Mouse (Mus musculus): Measurements from ENCODE around the gene Gm4969. TPM values are rescaled to one million over a fixed set of nuclear protein-coding genes. Genes with fewer than 3 reads are reported as not detected.

Gm4969 gene
- polyA plus RNA-seq, 1 experiment from 2014 or later = 2.4 TPM

DNA sequence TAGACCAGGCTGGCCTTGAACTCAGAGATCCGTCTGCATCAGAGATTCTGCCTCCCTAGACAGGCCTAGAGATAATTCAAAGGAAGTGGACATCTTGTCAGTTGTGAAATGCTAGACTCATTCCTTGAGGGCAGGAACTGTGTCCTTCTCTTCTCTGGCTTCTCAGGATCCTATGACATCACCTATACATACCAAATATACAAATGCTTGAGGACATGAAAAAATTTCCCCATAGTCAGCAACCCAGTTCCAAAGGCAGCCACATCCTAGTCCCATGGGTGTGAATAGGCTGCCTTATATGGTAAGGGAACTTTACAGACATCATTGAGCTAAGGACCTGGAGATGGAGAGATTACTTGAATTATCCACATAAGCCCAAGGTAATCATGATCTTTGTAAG lies 8.6 kb downstream of the Gm4969 start:
- no peaks in the 10 kb centered on the region for H3K27me3 ChIP-seq (ENCODE audit: control insufficient read depth, insufficient read depth, low read length)
- ATAC-seq (replicated peaks; ENCODE audit: insufficient number of reproducible peaks, low FRiP score, low TSS enrichment, low read depth) = no peak
- no peak for DNase-seq (ENCODE audit: low spot score)
- no peak overlapping the region for H3K4me2 ChIP-seq (ENCODE audit: low read depth, low read length)
- 95% methylated on average over 1 of the region's 1 CpGs for WGBS
- no peak overlapping the region for H3K4me3 ChIP-seq (ENCODE audit: low read depth, low read length)
- no peaks in the 10 kb centered on the region for H3K9me3 ChIP-seq (replicated peaks; ENCODE audit: control insufficient read depth, low read length)
- H3K27ac ChIP-seq (replicated peaks; ENCODE audit: low read depth, low read length) = no peak overlapping the region
- no peaks in the 10 kb centered on the region for H3K4me1 ChIP-seq (ENCODE audit: control insufficient read depth, insufficient read depth, low read length)
- H3K9ac ChIP-seq (replicated peaks; ENCODE audit: low read length) = no peak overlapping the region
- H3K36me3 ChIP-seq (replicated peaks; ENCODE audit: control insufficient read depth, insufficient read depth, low read depth, low read length) = no peaks in the 10 kb centered on the region

GRCm38 (mm10) chr7:19107436-19107835 lies 10.7 kb downstream of the Gm4969 start:
- H3K27me3 ChIP-seq (ENCODE audit: control insufficient read depth, insufficient read depth, low read length) = no peaks in the 10 kb centered on the region
- no peak overlapping the region for H3K4me2 ChIP-seq (ENCODE audit: low read depth, low read length)
- H3K4me3 ChIP-seq (ENCODE audit: low read depth, low read length) = no peak overlapping the region
- no peak overlapping the region for H3K9ac ChIP-seq (replicated peaks; ENCODE audit: low read length)
- no peak for DNase-seq (ENCODE audit: low spot score)
- H3K4me1 ChIP-seq (ENCODE audit: control insufficient read depth, insufficient read depth, low read length) = no peaks in the 10 kb centered on the region
- 61% methylated on average over 3 of the region's 3 CpGs for WGBS
- ATAC-seq (replicated peaks; ENCODE audit: insufficient number of reproducible peaks, low FRiP score, low TSS enrichment, low read depth) = no peak
- no peaks in the 10 kb centered on the region for H3K36me3 ChIP-seq (replicated peaks; ENCODE audit: control insufficient read depth, insufficient read depth, low read depth, low read length)
- no peak overlapping the region for H3K27ac ChIP-seq (replicated peaks; ENCODE audit: low read depth, low read length)
- H3K9me3 ChIP-seq (replicated peaks; ENCODE audit: control insufficient read depth, low read length) = no peaks in the 10 kb centered on the region

- ATAC-seq (replicated peaks; ENCODE audit: insufficient number of reproducible peaks, low FRiP score, low TSS enrichment, low read depth) (no peak), DNase-seq (ENCODE audit: low spot score) (no peak)
- whole genome bisulfite sequencing = 71% methylated on average over 2 of the region's 2 CpGs
- Histone ChIP-seq H3K27me3 (ENCODE audit: control insufficient read depth, insufficient read depth, low read length) (no peaks in the 10 kb centered on the region), H3K4me3 (ENCODE audit: low read depth, low read length) (no peak overlapping the region), H3K9me3 (replicated peaks; ENCODE audit: control insufficient read depth, low read length) (no peaks in the 10 kb centered on the region), H3K4me2 (ENCODE audit: low read depth, low read length) (no peak overlapping the region), H3K4me1 (ENCODE audit: control insufficient read depth, insufficient read depth, low read length) (no peaks in the 10 kb centered on the region), H3K27ac (replicated peaks; ENCODE audit: low read depth, low read length) (no peak overlapping the region), H3K36me3 (replicated peaks; ENCODE audit: control insufficient read depth, insufficient read depth, low read depth, low read length) (no peaks in the 10 kb centered on the region), H3K9ac (replicated peaks; ENCODE audit: low read length) (no peak overlapping the region)
Observed at GRCm38 (mm10) chr7:19104486-19104885, 13.7 kb downstream of the Gm4969 start.

DNA sequence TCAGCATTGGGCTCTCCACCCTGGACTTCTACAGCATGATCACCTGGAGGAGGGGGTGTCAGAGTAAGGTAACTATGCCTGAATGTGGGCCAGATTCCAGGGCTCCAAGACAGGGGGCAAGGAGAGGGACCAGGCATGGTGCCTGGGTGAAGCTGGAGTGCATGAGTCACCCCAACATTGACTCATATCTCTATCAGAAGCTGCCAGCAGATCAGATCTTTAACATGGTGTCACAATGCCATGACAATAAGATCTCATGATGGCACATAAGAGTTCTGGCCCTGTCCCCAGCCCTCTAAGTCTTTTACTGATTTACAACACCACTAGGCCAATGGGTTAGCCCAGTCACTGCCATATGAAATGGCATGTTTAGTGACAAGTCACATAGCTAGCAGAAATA lies 14.4 kb downstream of the Gm4969 start:
- DNase-seq (ENCODE audit: low spot score) (no peak), ATAC-seq (replicated peaks; ENCODE audit: insufficient number of reproducible peaks, low FRiP score, low TSS enrichment, low read depth) (no peak)
- Histone ChIP-seq H3K4me3 (ENCODE audit: low read depth, low read length) (no peak overlapping the region), H3K9me3 (replicated peaks; ENCODE audit: control insufficient read depth, low read length) (no peaks in the 10 kb centered on the region), H3K9ac (replicated peaks; ENCODE audit: low read length) (no peak overlapping the region), H3K4me1 (ENCODE audit: control insufficient read depth, insufficient read depth, low read length) (no peaks in the 10 kb centered on the region), H3K27ac (replicated peaks; ENCODE audit: low read depth, low read length) (no peak overlapping the region), H3K27me3 (ENCODE audit: control insufficient read depth, insufficient read depth, low read length) (no peaks in the 10 kb centered on the region), H3K36me3 (replicated peaks; ENCODE audit: control insufficient read depth, insufficient read depth, low read depth, low read length) (no peaks in the 10 kb centered on the region), H3K4me2 (ENCODE audit: low read depth, low read length) (no peak overlapping the region)

- DNase-seq (ENCODE audit: low spot score) (no peak), ATAC-seq (replicated peaks; ENCODE audit: insufficient number of reproducible peaks, low FRiP score, low TSS enrichment, low read depth) (no peak)
- Histone ChIP-seq H3K4me2 (ENCODE audit: low read depth, low read length) (no peak overlapping the region), H3K27ac (replicated peaks; ENCODE audit: low read depth, low read length) (no peak overlapping the region), H3K36me3 (replicated peaks; ENCODE audit: control insufficient read depth, insufficient read depth, low read depth, low read length) (no peaks in the 10 kb centered on the region), H3K27me3 (ENCODE audit: control insufficient read depth, insufficient read depth, low read length) (no peaks in the 10 kb centered on the region), H3K9me3 (replicated peaks; ENCODE audit: control insufficient read depth, low read length) (no peaks in the 10 kb centered on the region), H3K4me1 (ENCODE audit: control insufficient read depth, insufficient read depth, low read length) (peaks cover 8% of the 10 kb centered on the region), H3K4me3 (ENCODE audit: low read depth, low read length) (no peak overlapping the region), H3K9ac (replicated peaks; ENCODE audit: low read length) (no peak overlapping the region)
- 77% methylated on average over 1 of the region's 1 CpGs for WGBS
Observed at GRCm38 (mm10) chr7:19100290-19100689, 17.9 kb downstream of the Gm4969 start.

- ATAC-seq (replicated peaks; ENCODE audit: insufficient number of reproducible peaks, low FRiP score, low TSS enrichment, low read depth) = no peak
- WGBS = 66% methylated on average over 7 of the region's 7 CpGs
Observed at GRCm38 (mm10) chr7:19098811-19099210, 19.4 kb downstream of the Gm4969 start.

GRCm38 (mm10) chr7:19097863-19098262 lies 20.3 kb downstream of the Gm4969 start:
- DNase-seq (ENCODE audit: low spot score) = no peak
- H3K27me3 ChIP-seq (ENCODE audit: control insufficient read depth, insufficient read depth, low read length) = no peaks in the 10 kb centered on the region
- H3K4me2 ChIP-seq (ENCODE audit: low read depth, low read length) = no peak overlapping the region
- no peak overlapping the region for H3K4me3 ChIP-seq (ENCODE audit: low read depth, low read length)
- peaks cover 8% of the 10 kb centered on the region for H3K4me1 ChIP-seq (ENCODE audit: control insufficient read depth, insufficient read depth, low read length)
- H3K9me3 ChIP-seq (replicated peaks; ENCODE audit: control insufficient read depth, low read length) = no peaks in the 10 kb centered on the region
- no peaks in the 10 kb centered on the region for H3K36me3 ChIP-seq (replicated peaks; ENCODE audit: control insufficient read depth, insufficient read depth, low read depth, low read length)
- no peak overlapping the region for H3K27ac ChIP-seq (replicated peaks; ENCODE audit: low read depth, low read length)
- ATAC-seq (replicated peaks; ENCODE audit: insufficient number of reproducible peaks, low FRiP score, low TSS enrichment, low read depth) = no peak
- H3K9ac ChIP-seq (replicated peaks; ENCODE audit: low read length) = no peak overlapping the region

More at GRCm38 (mm10) chr7:19098811-19099210, 19.4 kb downstream of the Gm4969 start:
- Histone ChIP-seq H3K4me1 (ENCODE audit: control insufficient read depth, insufficient read depth, low read length) (peaks cover 8% of the 10 kb centered on the region), H3K27me3 (ENCODE audit: control insufficient read depth, insufficient read depth, low read length) (no peaks in the 10 kb centered on the region), H3K27ac (replicated peaks; ENCODE audit: low read depth, low read length) (no peak overlapping the region), H3K9ac (replicated peaks; ENCODE audit: low read length) (no peak overlapping the region), H3K4me3 (ENCODE audit: low read depth, low read length) (no peak overlapping the region), H3K9me3 (replicated peaks; ENCODE audit: control insufficient read depth, low read length) (no peaks in the 10 kb centered on the region), H3K36me3 (replicated peaks; ENCODE audit: control insufficient read depth, insufficient read depth, low read depth, low read length) (no peaks in the 10 kb centered on the region), H3K4me2 (ENCODE audit: low read depth, low read length) (no peak overlapping the region)
- no peak for DNase-seq (ENCODE audit: low spot score)

GRCm38 (mm10) chr7:19097217-19097616 lies 21.0 kb downstream of the Gm4969 start:
- Histone ChIP-seq H3K4me3 (ENCODE audit: low read depth, low read length) (no peak overlapping the region), H3K36me3 (replicated peaks; ENCODE audit: control insufficient read depth, insufficient read depth, low read depth, low read length) (no peaks in the 10 kb centered on the region), H3K27me3 (ENCODE audit: control insufficient read depth, insufficient read depth, low read length) (no peaks in the 10 kb centered on the region), H3K4me2 (ENCODE audit: low read depth, low read length) (no peak overlapping the region), H3K9ac (replicated peaks; ENCODE audit: low read length) (no peak overlapping the region), H3K4me1 (ENCODE audit: control insufficient read depth, insufficient read depth, low read length) (peaks cover 8% of the 10 kb centered on the region), H3K27ac (replicated peaks; ENCODE audit: low read depth, low read length) (no peak overlapping the region), H3K9me3 (replicated peaks; ENCODE audit: control insufficient read depth, low read length) (no peaks in the 10 kb centered on the region)
- ATAC-seq (replicated peaks; ENCODE audit: insufficient number of reproducible peaks, low FRiP score, low TSS enrichment, low read depth) (no peak), DNase-seq (ENCODE audit: low spot score) (no peak)
- WGBS = 55% methylated on average over 2 of the region's 2 CpGs

Measured in embryonic facial prominence, embryonic 11.5 days (tissue).